Mouse (Mus musculus) skeletal muscle tissue, postnatal 0 days (tissue): ENCODE results near the gene Gm13694. TPM values are rescaled to one million over a fixed set of nuclear protein-coding genes. Genes with fewer than 3 reads are reported as not detected.

Source experiments
- polyA plus RNA-seq: library from polyadenylated mRNA; unstranded; fragments of >200 nt; fragmentation: Nextera tagmentation; extraction: Ambion mirVana; gene quantifications from 2 replicates; pipeline ENCODE4 v1.2.1, GENCODE M21; 2015

Gene Gm13694
- polyA plus RNA-seq, result not detected in 2 replicates

DNA sequence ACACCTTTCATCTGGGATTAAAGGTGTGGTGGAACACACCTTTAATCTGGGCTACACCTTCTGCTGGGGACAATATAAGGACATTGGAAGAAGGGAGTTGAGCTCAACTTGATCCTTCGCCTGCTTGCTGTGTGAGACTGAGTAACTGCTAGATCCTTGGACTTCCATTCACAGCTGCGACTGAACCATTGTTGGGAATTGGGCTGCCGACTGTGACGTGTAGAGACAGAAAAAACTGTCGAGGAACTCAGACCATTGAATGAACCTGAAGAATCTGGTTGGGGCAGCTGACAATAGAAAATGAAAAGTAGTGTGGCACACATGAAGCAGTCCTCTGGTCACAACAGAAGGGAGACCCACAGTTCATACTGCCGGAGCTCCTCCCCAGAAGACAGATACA is at the start of gene Gm13694:
Gene Gm13694 (plus strand): TSS at position 301 of the 400 bp plus-strand sequence.

DNA sequence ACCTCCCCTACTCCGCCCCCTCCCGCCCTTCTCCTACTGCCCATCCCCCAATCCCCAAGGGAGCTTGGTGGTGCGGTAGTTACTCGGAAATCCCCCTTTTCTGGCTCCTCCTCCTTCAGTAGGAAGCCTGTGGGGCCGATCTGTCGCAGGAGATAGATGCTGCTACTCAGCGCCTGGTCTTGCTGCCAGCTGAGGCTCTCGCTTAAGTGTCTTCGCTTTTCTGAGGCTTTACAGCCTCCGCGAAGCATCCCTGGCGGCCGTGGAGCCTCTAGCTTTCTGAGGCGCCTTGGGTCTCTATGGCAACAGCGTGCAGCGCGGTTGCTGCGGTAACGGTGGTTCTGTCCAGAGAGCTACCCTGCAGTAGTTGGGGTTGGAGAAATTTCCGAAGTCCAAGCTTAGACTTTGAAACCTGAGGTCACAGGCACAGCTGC is 37.8 kb upstream of the Gm13694 start, which contains the start of gene Zswim2:
Gene Zswim2 (minus strand): TSS at position 298 of the 431 bp plus-strand sequence.

DNA sequence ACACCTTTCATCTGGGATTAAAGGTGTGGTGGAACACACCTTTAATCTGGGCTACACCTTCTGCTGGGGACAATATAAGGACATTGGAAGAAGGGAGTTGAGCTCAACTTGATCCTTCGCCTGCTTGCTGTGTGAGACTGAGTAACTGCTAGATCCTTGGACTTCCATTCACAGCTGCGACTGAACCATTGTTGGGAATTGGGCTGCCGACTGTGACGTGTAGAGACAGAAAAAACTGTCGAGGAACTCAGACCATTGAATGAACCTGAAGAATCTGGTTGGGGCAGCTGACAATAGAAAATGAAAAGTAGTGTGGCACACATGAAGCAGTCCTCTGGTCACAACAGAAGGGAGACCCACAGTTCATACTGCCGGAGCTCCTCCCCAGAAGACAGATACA is 23.3 kb upstream of the Gm13694 start, which contains the start of gene Gm13698:
Gene Gm13698 (plus strand): TSS at position 301 of the 400 bp plus-strand sequence.

DNA sequence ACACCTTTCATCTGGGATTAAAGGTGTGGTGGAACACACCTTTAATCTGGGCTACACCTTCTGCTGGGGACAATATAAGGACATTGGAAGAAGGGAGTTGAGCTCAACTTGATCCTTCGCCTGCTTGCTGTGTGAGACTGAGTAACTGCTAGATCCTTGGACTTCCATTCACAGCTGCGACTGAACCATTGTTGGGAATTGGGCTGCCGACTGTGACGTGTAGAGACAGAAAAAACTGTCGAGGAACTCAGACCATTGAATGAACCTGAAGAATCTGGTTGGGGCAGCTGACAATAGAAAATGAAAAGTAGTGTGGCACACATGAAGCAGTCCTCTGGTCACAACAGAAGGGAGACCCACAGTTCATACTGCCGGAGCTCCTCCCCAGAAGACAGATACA is 17.5 kb upstream of the Gm13694 start, which contains the start of gene Gm13693:
Gene Gm13693 (plus strand): TSS at position 301 of the 400 bp plus-strand sequence.

DNA sequence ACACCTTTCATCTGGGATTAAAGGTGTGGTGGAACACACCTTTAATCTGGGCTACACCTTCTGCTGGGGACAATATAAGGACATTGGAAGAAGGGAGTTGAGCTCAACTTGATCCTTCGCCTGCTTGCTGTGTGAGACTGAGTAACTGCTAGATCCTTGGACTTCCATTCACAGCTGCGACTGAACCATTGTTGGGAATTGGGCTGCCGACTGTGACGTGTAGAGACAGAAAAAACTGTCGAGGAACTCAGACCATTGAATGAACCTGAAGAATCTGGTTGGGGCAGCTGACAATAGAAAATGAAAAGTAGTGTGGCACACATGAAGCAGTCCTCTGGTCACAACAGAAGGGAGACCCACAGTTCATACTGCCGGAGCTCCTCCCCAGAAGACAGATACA is 11.7 kb upstream of the Gm13694 start, which contains the start of gene Gm13695:
Gene Gm13695 (plus strand): TSS at position 301 of the 400 bp plus-strand sequence.

DNA sequence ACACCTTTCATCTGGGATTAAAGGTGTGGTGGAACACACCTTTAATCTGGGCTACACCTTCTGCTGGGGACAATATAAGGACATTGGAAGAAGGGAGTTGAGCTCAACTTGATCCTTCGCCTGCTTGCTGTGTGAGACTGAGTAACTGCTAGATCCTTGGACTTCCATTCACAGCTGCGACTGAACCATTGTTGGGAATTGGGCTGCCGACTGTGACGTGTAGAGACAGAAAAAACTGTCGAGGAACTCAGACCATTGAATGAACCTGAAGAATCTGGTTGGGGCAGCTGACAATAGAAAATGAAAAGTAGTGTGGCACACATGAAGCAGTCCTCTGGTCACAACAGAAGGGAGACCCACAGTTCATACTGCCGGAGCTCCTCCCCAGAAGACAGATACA is 5.9 kb upstream of the Gm13694 start, which contains the start of gene Gm13696:
Gene Gm13696 (plus strand): TSS at position 301 of the 400 bp plus-strand sequence.

DNA sequence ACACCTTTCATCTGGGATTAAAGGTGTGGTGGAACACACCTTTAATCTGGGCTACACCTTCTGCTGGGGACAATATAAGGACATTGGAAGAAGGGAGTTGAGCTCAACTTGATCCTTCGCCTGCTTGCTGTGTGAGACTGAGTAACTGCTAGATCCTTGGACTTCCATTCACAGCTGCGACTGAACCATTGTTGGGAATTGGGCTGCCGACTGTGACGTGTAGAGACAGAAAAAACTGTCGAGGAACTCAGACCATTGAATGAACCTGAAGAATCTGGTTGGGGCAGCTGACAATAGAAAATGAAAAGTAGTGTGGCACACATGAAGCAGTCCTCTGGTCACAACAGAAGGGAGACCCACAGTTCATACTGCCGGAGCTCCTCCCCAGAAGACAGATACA is 5.7 kb downstream of the Gm13694 start, which contains the start of gene Gm13697:
Gene Gm13697 (plus strand): TSS at position 301 of the 400 bp plus-strand sequence.

DNA sequence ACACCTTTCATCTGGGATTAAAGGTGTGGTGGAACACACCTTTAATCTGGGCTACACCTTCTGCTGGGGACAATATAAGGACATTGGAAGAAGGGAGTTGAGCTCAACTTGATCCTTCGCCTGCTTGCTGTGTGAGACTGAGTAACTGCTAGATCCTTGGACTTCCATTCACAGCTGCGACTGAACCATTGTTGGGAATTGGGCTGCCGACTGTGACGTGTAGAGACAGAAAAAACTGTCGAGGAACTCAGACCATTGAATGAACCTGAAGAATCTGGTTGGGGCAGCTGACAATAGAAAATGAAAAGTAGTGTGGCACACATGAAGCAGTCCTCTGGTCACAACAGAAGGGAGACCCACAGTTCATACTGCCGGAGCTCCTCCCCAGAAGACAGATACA is 11.5 kb downstream of the Gm13694 start, which contains the start of gene Gm13691:
Gene Gm13691 (plus strand): TSS at position 301 of the 400 bp plus-strand sequence.

Other genes starting within 250 kb of the Gm13694 start
- 4.6 and 5.0 TPM in 2 replicates for gene Fam171b, start 166.3 kb upstream of the Gm13694 start, polyA plus RNA-seq
- gene Zswim2, start 37.7 kb upstream of the Gm13694 start, polyA plus RNA-seq, result not detected in 2 replicates
- not detected in 2 replicates for gene Gm13698, start 23.2 kb upstream of the Gm13694 start, polyA plus RNA-seq
- gene Gm13693, start 17.4 kb upstream of the Gm13694 start, polyA plus RNA-seq, result not detected in 2 replicates
- not detected in 2 replicates for gene Gm13695, start 11.6 kb upstream of the Gm13694 start, polyA plus RNA-seq
- not detected in 2 replicates for gene Gm13696, start 5.8 kb upstream of the Gm13694 start, polyA plus RNA-seq
- gene Gm13697, start 5.8 kb downstream of the Gm13694 start, polyA plus RNA-seq, result not detected in 2 replicates
- not detected in 2 replicates for gene Gm13691, start 11.6 kb downstream of the Gm13694 start, polyA plus RNA-seq